Mouse (Mus musculus): ENCODE results near the gene Nol6. TPM values are rescaled to one million over a fixed set of nuclear protein-coding genes. Genes with fewer than 3 reads are reported as not detected.

Gene Nol6
- polyA plus RNA-seq, 1 experiment from 2014 or later = 22.5 TPM

GRCm38 (mm10) chr4:41078726-41079125, 45.5 kb downstream of the Nol6 start:
- Histone ChIP-seq H3K9ac (ENCODE audit: low read length) (no peak overlapping the region), H3K36me3 (ENCODE audit: control insufficient read depth, insufficient read depth, low read length) (no peaks in the 10 kb centered on the region), H3K4me2 (ENCODE audit: low read depth, low read length) (no peak overlapping the region), H3K9me3 (ENCODE audit: control insufficient read depth, low read length) (no peaks in the 10 kb centered on the region), H3K27ac (ENCODE audit: low read length) (no peak overlapping the region), H3K4me3 (ENCODE audit: low read length) (no peak overlapping the region), H3K27me3 (ENCODE audit: control insufficient read depth, insufficient read depth, low read depth, low read length) (no peaks in the 10 kb centered on the region), H3K4me1 (replicated peaks; ENCODE audit: control insufficient read depth, insufficient read depth, low read length) (no peaks in the 10 kb centered on the region)
- 52% methylated on average over 6 of the region's 6 CpGs for WGBS
- no peak for ATAC-seq (ENCODE audit: low read depth)

- Histone ChIP-seq H3K27me3 (ENCODE audit: control insufficient read depth, insufficient read depth, low read depth, low read length) (no peaks in the 10 kb centered on the region), H3K4me1 (replicated peaks; ENCODE audit: control insufficient read depth, insufficient read depth, low read length) (no peaks in the 10 kb centered on the region), H3K4me2 (ENCODE audit: low read depth, low read length) (no peak overlapping the region), H3K9ac (ENCODE audit: low read length) (no peak overlapping the region), H3K9me3 (ENCODE audit: control insufficient read depth, low read length) (no peaks in the 10 kb centered on the region), H3K27ac (ENCODE audit: low read length) (no peak overlapping the region), H3K36me3 (ENCODE audit: control insufficient read depth, insufficient read depth, low read length) (no peaks in the 10 kb centered on the region), H3K4me3 (ENCODE audit: low read length) (no peak overlapping the region)
- ATAC-seq (ENCODE audit: low read depth) = no peak
- WGBS = 65% methylated on average over 6 of the region's 6 CpGs
Measured at GRCm38 (mm10) chr4:41074461-41074860, 49.8 kb downstream of the Nol6 start.

DNA sequence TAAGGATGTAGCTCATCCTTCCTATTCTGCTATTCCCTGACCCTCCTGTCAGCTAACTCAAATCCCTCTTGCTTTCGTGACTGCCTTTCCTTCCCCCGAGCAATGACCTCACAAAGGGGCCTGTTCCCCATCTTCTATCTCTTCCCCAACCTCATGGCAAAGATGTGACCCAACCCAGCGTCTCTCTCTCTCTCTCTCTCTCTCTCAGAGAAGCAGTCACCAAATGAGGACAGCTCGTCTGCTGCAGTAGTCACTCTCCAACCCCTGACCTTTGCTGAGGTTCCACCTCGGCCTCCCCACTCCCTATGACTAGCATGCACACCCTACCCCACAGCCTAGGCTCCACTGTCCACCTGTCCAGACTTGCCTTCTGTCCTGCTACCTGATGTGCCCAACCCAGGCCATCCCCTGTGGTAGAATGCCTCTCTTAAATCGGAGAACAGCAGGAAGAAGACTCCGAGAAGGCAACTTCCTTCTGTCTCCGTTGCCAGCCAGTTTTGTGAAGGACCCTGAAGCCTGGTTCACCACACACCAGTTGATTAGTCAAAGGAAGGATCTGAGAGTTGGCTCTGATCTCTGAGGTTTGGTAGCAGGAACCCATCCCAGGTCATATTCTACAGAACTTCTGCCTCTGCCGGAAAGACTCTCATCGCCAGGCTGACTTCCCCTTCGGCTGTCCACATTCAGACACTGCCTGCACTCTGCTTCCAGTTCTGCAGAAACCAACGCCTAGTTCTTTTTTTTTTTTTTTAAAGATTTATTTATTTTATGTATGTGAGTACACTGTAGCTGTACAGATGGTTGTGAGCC, 51.0 kb downstream of the Nol6 start:
- Histone ChIP-seq H3K4me3 (ENCODE audit: low read length) (no peak overlapping the region), H3K27ac (ENCODE audit: low read length) (no peak overlapping the region), H3K9ac (ENCODE audit: low read length) (no peak overlapping the region), H3K9me3 (ENCODE audit: control insufficient read depth, low read length) (no peaks in the 10 kb centered on the region), H3K4me1 (replicated peaks; ENCODE audit: control insufficient read depth, insufficient read depth, low read length) (no peaks in the 10 kb centered on the region), H3K4me2 (ENCODE audit: low read depth, low read length) (no peak overlapping the region), H3K27me3 (ENCODE audit: control insufficient read depth, insufficient read depth, low read depth, low read length) (no peaks in the 10 kb centered on the region), H3K36me3 (ENCODE audit: control insufficient read depth, insufficient read depth, low read length) (no peaks in the 10 kb centered on the region)
- no peak for ATAC-seq (ENCODE audit: low read depth)
- WGBS = 63% methylated on average over 12 of the region's 12 CpGs

DNA sequence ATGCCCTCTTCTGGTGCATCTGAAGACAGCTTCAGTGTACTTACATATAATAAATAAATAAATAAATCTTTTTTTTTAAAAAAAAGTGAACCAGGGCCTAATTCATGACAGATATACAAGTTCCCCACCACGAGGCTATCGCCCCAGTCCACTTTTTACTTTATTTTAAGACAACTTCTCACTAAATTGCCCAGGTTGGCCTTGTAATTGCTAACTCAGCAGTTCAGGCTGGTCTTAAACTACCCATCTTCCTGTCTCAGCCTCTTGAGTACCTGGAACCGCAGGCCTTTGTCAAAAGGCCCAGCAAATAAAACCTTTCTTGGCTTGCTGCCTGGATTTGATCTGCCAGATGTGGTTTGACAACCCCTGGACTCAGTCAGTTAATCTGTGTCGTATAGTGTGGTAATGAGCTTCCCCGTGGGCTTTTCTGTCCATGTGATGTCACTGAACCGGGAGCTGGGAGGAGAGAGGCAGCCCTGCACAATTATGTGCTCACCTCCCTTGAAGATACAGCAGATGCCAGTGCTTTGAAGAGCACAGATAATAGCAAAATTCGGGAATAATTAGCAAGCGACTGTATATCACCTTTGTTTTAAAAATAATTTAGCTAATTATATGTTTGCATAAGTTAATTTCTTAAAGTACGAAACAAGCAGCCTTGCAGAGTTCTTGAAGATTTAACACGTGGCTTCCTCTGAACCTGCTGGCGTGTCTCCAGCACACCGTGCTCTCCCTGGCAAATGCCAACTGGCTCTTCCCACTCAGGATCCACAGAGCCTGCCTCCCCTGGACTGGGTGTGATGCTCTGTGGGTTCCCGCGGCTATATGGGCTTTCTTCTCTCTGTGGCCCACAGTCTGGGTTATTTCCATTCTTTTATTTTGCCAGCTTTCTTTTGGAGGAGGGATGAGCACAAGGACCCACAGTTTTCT, 52.5 kb downstream of the Nol6 start:
- H3K27ac ChIP-seq (ENCODE audit: low read length) = no peak overlapping the region
- H3K27me3 ChIP-seq (ENCODE audit: control insufficient read depth, insufficient read depth, low read depth, low read length) = no peaks in the 10 kb centered on the region
- H3K4me3 ChIP-seq (ENCODE audit: low read length) = no peak overlapping the region
- no peak overlapping the region for H3K9ac ChIP-seq (ENCODE audit: low read length)
- no peak for ATAC-seq (ENCODE audit: low read depth)
- no peaks in the 10 kb centered on the region for H3K9me3 ChIP-seq (ENCODE audit: control insufficient read depth, low read length)
- H3K4me1 ChIP-seq (replicated peaks; ENCODE audit: control insufficient read depth, insufficient read depth, low read length) = no peaks in the 10 kb centered on the region
- 68% methylated on average over 14 of the region's 14 CpGs for WGBS
- no peaks in the 10 kb centered on the region for H3K36me3 ChIP-seq (ENCODE audit: control insufficient read depth, insufficient read depth, low read length)
- H3K4me2 ChIP-seq (ENCODE audit: low read depth, low read length) = no peak overlapping the region

DNA sequence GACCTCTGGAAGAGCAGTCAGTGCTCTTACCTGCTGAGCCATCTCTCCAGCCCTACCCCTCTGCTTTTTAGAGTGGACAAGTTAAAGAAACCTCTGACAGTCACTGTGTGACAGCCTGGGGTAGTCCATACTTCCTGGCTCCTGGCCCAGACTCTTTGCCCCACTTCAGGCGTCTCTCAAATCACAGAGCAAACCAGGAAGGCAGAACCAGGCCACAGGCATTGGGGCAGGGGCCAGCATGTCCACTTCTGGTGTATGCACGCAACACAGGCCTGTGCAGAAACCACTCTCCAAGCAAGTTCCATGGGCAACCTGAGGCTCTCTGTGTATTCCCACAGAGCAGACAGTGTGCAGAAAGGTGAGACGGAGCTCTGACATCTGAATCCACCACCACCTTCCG, 59.1 kb downstream of the Nol6 start:
- no peak overlapping the region for H3K9ac ChIP-seq (ENCODE audit: low read length)
- no peaks in the 10 kb centered on the region; the same call in 1 of the 2 replicates for H3K27me3 ChIP-seq (ENCODE audit: control insufficient read depth, insufficient read depth, low read depth, low read length)
- no peaks in the 10 kb centered on the region for H3K36me3 ChIP-seq (ENCODE audit: control insufficient read depth, insufficient read depth, low read length)
- 67% methylated on average over 4 of the region's 4 CpGs for WGBS
- H3K4me1 ChIP-seq (replicated peaks; ENCODE audit: control insufficient read depth, insufficient read depth, low read length) = no peaks in the 10 kb centered on the region
- H3K9me3 ChIP-seq (ENCODE audit: control insufficient read depth, low read length) = no peaks in the 10 kb centered on the region
- H3K27ac ChIP-seq (ENCODE audit: low read length) = no peak overlapping the region
- no peak for ATAC-seq (ENCODE audit: low read depth)
- H3K4me3 ChIP-seq (ENCODE audit: low read length) = no peak overlapping the region
- no peak overlapping the region for H3K4me2 ChIP-seq (ENCODE audit: low read depth, low read length)

Other genes starting within 250 kb of the Nol6 start
- gene Spink4, start 204.4 kb downstream of the Nol6 start, polyA plus RNA-seq (2015; fragmentation: Nextera tagmentation; extraction: Ambion mirVana) = 0.77 and 0.87 TPM in 2 replicates
- gene Bag1, start 176.2 kb downstream of the Nol6 start, polyA plus RNA-seq (2015; fragmentation: Nextera tagmentation; extraction: Ambion mirVana) = 186 and 187 TPM in 2 replicates
- 129 and 130 TPM in 2 replicates for gene Chmp5, start 176.0 kb downstream of the Nol6 start, polyA plus RNA-seq (2015; fragmentation: Nextera tagmentation; extraction: Ambion mirVana)
- gene Nfx1, start 153.5 kb downstream of the Nol6 start, polyA plus RNA-seq (2015; fragmentation: Nextera tagmentation; extraction: Ambion mirVana) = 86.8 and 91.7 TPM in 2 replicates
- 0.13 TPM in 1 of 2 replicates, not detected in the other for gene Aqp7, start 76.3 kb downstream of the Nol6 start, polyA plus RNA-seq (2015; fragmentation: Nextera tagmentation; extraction: Ambion mirVana)
- 1.5 and 4.5 TPM in 2 replicates for gene Aqp3, start 26.3 kb downstream of the Nol6 start, polyA plus RNA-seq (2015; fragmentation: Nextera tagmentation; extraction: Ambion mirVana)
- 72.9 and 75.6 TPM in 2 replicates for gene Ube2r2, start 11.3 kb upstream of the Nol6 start, polyA plus RNA-seq (2015; fragmentation: Nextera tagmentation; extraction: Ambion mirVana)
- gene Ubap2, start 150.7 kb upstream of the Nol6 start, polyA plus RNA-seq (2015; fragmentation: Nextera tagmentation; extraction: Ambion mirVana) = 50.1 and 57.0 TPM in 2 replicates
- 68.1 and 70.1 TPM in 2 replicates for gene Dcaf12, start 190.4 kb upstream of the Nol6 start, polyA plus RNA-seq (2015; fragmentation: Nextera tagmentation; extraction: Ambion mirVana)
- gene Ubap1, start 224.5 kb upstream of the Nol6 start, polyA plus RNA-seq (2015; fragmentation: Nextera tagmentation; extraction: Ambion mirVana) = 42.6 and 46.9 TPM in 2 replicates

Measured in lung, embryonic 16.5 days (tissue).